Mouse (Mus musculus): Measurements from ENCODE around the gene Iqch. TPM values are rescaled to one million over a fixed set of nuclear protein-coding genes. Genes with fewer than 3 reads are reported as not detected.
A peak's percentile ranks its signal among the peaks of the same experiment; 100 is the strongest.

The Iqch gene
- polyA plus RNA-seq, 1 experiment from 2014 or later, result 0.04 TPM

- Histone ChIP-seq H3K4me2 (no peak overlapping the region), H3K9ac (no peak overlapping the region), H3K36me3 (replicated peaks) (peaks cover 9% of the 10 kb centered on the region; the same call in 1 of the 2 replicates), H3K9me3 (no peaks in the 10 kb centered on the region), H3K27me3 (replicated peaks) (no peaks in the 10 kb centered on the region), H3K27ac (no peak overlapping the region), H3K4me1 (no peaks in the 10 kb centered on the region), H3K4me3 (no peak overlapping the region)
- ATAC-seq (replicated peaks), result no peak
- 24% methylated on average over 11 of the region's 11 CpGs for WGBS
Measured at GRCm38 (mm10) chr9:63632924-63633323, 30.6 kb upstream of the Iqch start.

- no peaks in the 10 kb centered on the region for H3K27me3 ChIP-seq (replicated peaks)
- 65% methylated on average over 4 of the region's 4 CpGs for WGBS
- H3K9ac ChIP-seq, result no peak overlapping the region
- no peaks in the 10 kb centered on the region for H3K4me1 ChIP-seq
- ATAC-seq (replicated peaks), result no peak
- peaks cover 4% of the 10 kb centered on the region; the same call in 1 of the 2 replicates for H3K36me3 ChIP-seq (replicated peaks)
- no peaks in the 10 kb centered on the region for H3K9me3 ChIP-seq
- H3K4me3 ChIP-seq, result no peak overlapping the region
- no peak overlapping the region for H3K4me2 ChIP-seq
- H3K27ac ChIP-seq, result no peak overlapping the region
Measured at GRCm38 (mm10) chr9:63632045-63632444, 29.8 kb upstream of the Iqch start.

- Histone ChIP-seq H3K36me3 (replicated peaks) (peaks cover 8% of the 10 kb centered on the region; the same call in 1 of the 2 replicates), H3K9ac (no peak overlapping the region), H3K27ac (no peak overlapping the region), H3K4me1 (peaks cover 9% of the 10 kb centered on the region; the same call in 1 of the 2 replicates), H3K9me3 (no peaks in the 10 kb centered on the region), H3K27me3 (replicated peaks) (no peaks in the 10 kb centered on the region), H3K4me3 (no peak overlapping the region), H3K4me2 (no peak overlapping the region)
- no peak for ATAC-seq (replicated peaks)
- WGBS, result 88% methylated on average over 9 of the region's 9 CpGs
Measured at GRCm38 (mm10) chr9:63625090-63625756, 22.9 kb upstream of the Iqch start.

- Histone ChIP-seq H3K4me3 (no peak overlapping the region), H3K9ac (no peak overlapping the region), H3K27me3 (replicated peaks) (no peaks in the 10 kb centered on the region), H3K4me1 (peaks cover 9% of the 10 kb centered on the region; the same call in 1 of the 2 replicates), H3K36me3 (replicated peaks) (peaks cover 10% of the 10 kb centered on the region; the same call in 1 of the 2 replicates), H3K27ac (no peak overlapping the region), H3K4me2 (no peak overlapping the region), H3K9me3 (no peaks in the 10 kb centered on the region)
- ATAC-seq (replicated peaks), result no peak
- WGBS, result 78% methylated on average over 15 of the region's 15 CpGs
Measured at GRCm38 (mm10) chr9:63623895-63624569, 21.7 kb upstream of the Iqch start.

- Histone ChIP-seq H3K27ac (no peak overlapping the region), H3K9me3 (no peaks in the 10 kb centered on the region), H3K4me3 (no peak overlapping the region), H3K9ac (no peak overlapping the region), H3K36me3 (replicated peaks) (peaks cover 21% of the 10 kb centered on the region; the same call in 1 of the 2 replicates), H3K4me1 (peaks cover 13% of the 10 kb centered on the region), H3K27me3 (replicated peaks) (no peaks in the 10 kb centered on the region), H3K4me2 (no peak overlapping the region)
- 98% methylated on average over 2 of the region's 2 CpGs for WGBS
- no peak for ATAC-seq (replicated peaks)
Measured at GRCm38 (mm10) chr9:63617967-63618366, 15.7 kb upstream of the Iqch start.

- Histone ChIP-seq H3K9ac (no peak overlapping the region), H3K27me3 (replicated peaks) (no peaks in the 10 kb centered on the region), H3K4me2 (no peak overlapping the region), H3K4me3 (no peak overlapping the region), H3K36me3 (replicated peaks) (peaks cover 12% of the 10 kb centered on the region; the same call in 1 of the 2 replicates), H3K9me3 (no peaks in the 10 kb centered on the region), H3K27ac (no peak overlapping the region), H3K4me1 (peaks cover 24% of the 10 kb centered on the region)
- ATAC-seq (replicated peaks), result no peak
- 88% methylated on average over 11 of the region's 11 CpGs for WGBS
Measured at GRCm38 (mm10) chr9:63614018-63614985, 12.0 kb upstream of the Iqch start.

- Histone ChIP-seq H3K4me2 (peak overlapping the region; percentile 12; the same call in 1 of the 2 replicates), H3K27ac (no peak overlapping the region), H3K9me3 (no peaks in the 10 kb centered on the region), H3K9ac (no peak overlapping the region), H3K4me1 (peaks cover 24% of the 10 kb centered on the region), H3K4me3 (no peak overlapping the region), H3K36me3 (replicated peaks) (peaks cover 12% of the 10 kb centered on the region; the same call in 1 of the 2 replicates), H3K27me3 (replicated peaks) (no peaks in the 10 kb centered on the region)
- ATAC-seq (replicated peaks), result peak; percentile 20
- WGBS, result 26% methylated on average over 1 of the region's 1 CpGs
Measured at GRCm38 (mm10) chr9:63613569-63613968, 11.3 kb upstream of the Iqch start.

- ATAC-seq (replicated peaks), result peak; percentile 45
- peaks cover 11% of the 10 kb centered on the region; the same call in 1 of the 2 replicates for H3K36me3 ChIP-seq (replicated peaks)
- H3K4me2 ChIP-seq, result peak overlapping the region; percentile 12; the same call in 1 of the 2 replicates
- H3K27ac ChIP-seq, result no peak overlapping the region
- no peak overlapping the region for H3K9ac ChIP-seq
- H3K27me3 ChIP-seq (replicated peaks), result no peaks in the 10 kb centered on the region
- H3K4me3 ChIP-seq, result no peak overlapping the region
- H3K4me1 ChIP-seq, result peaks cover 24% of the 10 kb centered on the region
- H3K9me3 ChIP-seq, result no peaks in the 10 kb centered on the region
- 42% methylated on average over 16 of the region's 16 CpGs for WGBS
Measured at GRCm38 (mm10) chr9:63612565-63613515, 10.5 kb upstream of the Iqch start.

GRCm38 (mm10) chr9:63611967-63612366 is 9.7 kb upstream of the Iqch start:
- H3K4me3 ChIP-seq, result no peak overlapping the region
- H3K36me3 ChIP-seq (replicated peaks), result peaks cover 2% of the 10 kb centered on the region; the same call in 1 of the 2 replicates
- peaks cover 24% of the 10 kb centered on the region for H3K4me1 ChIP-seq
- no peaks in the 10 kb centered on the region for H3K27me3 ChIP-seq (replicated peaks)
- H3K4me2 ChIP-seq, result no peak overlapping the region
- WGBS, result 75% methylated on average over 5 of the region's 5 CpGs
- no peak overlapping the region for H3K9ac ChIP-seq
- no peak for ATAC-seq (replicated peaks)
- H3K9me3 ChIP-seq, result no peaks in the 10 kb centered on the region
- no peak overlapping the region for H3K27ac ChIP-seq

- no peak overlapping the region for H3K4me3 ChIP-seq
- no peak overlapping the region for H3K4me2 ChIP-seq
- no peak overlapping the region for H3K27ac ChIP-seq
- 15% methylated on average over 13 of the region's 13 CpGs for WGBS
- no peaks in the 10 kb centered on the region for H3K36me3 ChIP-seq (replicated peaks)
- no peak for ATAC-seq (replicated peaks)
- no peak overlapping the region for H3K9ac ChIP-seq
- no peaks in the 10 kb centered on the region for H3K27me3 ChIP-seq (replicated peaks)
- no peaks in the 10 kb centered on the region for H3K9me3 ChIP-seq
- peaks cover 19% of the 10 kb centered on the region for H3K4me1 ChIP-seq
Measured at GRCm38 (mm10) chr9:63610841-63611366, 8.6 kb upstream of the Iqch start.

GRCm38 (mm10) chr9:63610231-63610630 is 7.9 kb upstream of the Iqch start:
- Histone ChIP-seq H3K4me1 (peaks cover 19% of the 10 kb centered on the region), H3K4me3 (no peak overlapping the region), H3K9me3 (no peaks in the 10 kb centered on the region), H3K27ac (no peak overlapping the region), H3K4me2 (no peak overlapping the region), H3K27me3 (replicated peaks) (no peaks in the 10 kb centered on the region), H3K36me3 (replicated peaks) (no peaks in the 10 kb centered on the region), H3K9ac (no peak overlapping the region)
- ATAC-seq (replicated peaks), result no peak
- WGBS, result 90% methylated on average over 6 of the region's 6 CpGs

Data from midbrain, embryonic 15.5 days (tissue).